Mouse (Mus musculus) heart, postnatal 0 days (tissue): ENCODE measurements around the gene Gm49320.

Source experiments
- CTCF ChIP-seq: IDR thresholded peaks from 2 replicates; pipeline ENCODE4 v1.5.1; 2016; ENCODE audit warnings: antibody characterized with exemption, control low read depth, low read depth
- EP300 ChIP-seq: IDR thresholded peaks from 2 replicates; pipeline ENCODE4 v1.6.1; 2016; ENCODE audit warnings: antibody characterized with exemption, low read depth

DNA sequence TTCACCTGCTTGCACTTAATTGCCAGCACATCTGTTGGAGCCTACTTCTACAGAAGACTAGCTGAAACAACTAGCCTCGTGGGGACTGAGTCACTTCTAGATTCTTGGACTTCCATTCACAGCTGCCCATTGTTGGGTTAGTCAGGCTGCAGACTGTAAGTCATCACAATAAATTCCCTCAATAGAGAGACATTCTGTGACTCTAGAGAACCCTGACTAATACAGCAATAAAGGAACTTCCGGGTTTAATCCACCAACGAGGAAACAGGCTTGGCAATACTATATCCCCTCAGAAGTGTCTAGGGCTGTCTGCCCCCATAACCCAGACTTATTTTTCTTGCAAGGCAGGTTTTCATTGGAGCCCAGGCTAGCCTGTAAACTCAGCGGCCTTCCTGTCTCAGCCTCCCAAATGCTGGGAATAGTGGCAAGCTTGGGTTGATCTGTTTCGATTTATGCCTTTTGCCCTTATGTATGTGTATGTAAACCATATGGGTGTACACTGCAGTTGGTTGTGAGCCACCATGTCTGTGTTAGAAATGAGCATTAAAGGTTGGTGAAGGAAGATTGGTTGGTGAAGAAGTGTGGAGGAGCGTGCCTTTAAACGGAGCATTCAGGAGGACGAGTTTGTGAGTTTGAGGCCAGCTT lies 13.6 kb downstream of the Gm49320 start:
- no peak for TF ChIP-seq CTCF
- no peak for TF ChIP-seq EP300
